8 mouse cellular contexts compared by ENCODE assay signal in the genomic region with DNA sequence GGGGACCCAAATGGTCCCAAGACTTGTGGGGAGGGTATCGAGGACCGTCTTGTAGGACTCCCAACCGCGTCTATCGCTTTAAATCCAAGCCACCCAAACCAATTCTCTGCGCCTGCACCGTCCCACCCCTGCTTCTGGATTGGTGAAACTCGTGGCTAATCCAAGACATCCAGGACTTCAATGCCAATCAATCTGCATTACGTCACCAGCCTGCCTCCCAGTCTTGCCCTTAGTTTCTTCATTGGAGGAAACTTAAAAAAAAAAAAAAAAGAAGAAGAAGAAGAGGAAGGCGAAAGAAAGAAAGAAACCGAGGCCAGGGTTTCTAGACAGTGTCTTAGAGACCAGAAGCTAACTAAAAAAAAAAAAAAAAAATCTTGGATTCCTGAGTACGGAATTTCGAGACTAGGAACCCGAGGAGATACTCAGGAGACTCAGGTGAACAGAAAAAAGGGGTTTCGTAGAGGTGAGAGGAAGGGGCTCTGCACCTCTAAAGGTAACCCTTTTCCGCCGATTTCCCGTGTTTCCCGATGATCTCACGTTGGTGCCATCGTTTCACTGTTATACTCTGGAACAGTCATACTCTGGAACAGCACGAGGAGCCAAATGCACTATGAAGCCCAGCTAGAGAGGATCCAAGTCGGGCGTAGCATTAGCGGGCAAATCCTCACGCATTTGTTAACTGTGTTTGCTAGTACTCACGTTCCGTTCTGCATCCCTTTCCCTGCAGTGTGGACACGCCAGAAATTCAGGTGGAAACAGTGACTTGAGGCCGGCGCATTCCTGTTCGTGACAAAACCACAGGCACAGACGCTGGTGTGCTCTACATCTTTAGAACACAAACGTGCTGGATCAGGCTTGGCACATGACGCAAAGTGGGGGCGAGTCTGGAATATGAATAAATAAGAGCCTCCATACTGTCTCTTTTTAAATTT. TPM values are rescaled to one million over a fixed set of nuclear protein-coding genes. Genes with fewer than 3 reads are reported as not detected.
A peak's percentile ranks its signal among the peaks of the same experiment; 100 is the strongest.
DNase-seq lines count a peak whose midpoint lies in the region; ATAC-seq lines count a peak whose summit lies in the region.

A gene (minus strand): TSS at position 75 of the 932 bp plus-strand sequence.

- peak within 1 kb of the TSS; percentile 93 for H3K27ac ChIP-seq in hindbrain, embryonic 14.5 days

- WGBS in hindbrain, embryonic 14.5 days = 3% methylated on average over 36 of the region's 36 CpGs

- H3K4me2 ChIP-seq in hindbrain, embryonic 14.5 days (replicated peaks) = peak within 1 kb of the TSS; percentile 73

- peak; percentile 93 for DNase-seq in ZHBTc4 (ENCODE audit: low read depth, low spot score)
- DNase-seq in cerebellum, postnatal 36 days = peak; percentile 88 to 90
- DNase-seq in frontal cortex, postnatal 36 days (ENCODE audit: low spot score in 2 of 2) = peak; percentile 93 to 96
- DNase-seq in hindbrain, embryonic 14.5 days (ENCODE audit: low spot score) = peak; percentile 93
- DNase-seq in layer of hippocampus, postnatal 25 days (ENCODE audit: extremely low spot score in 1 of 2, low spot score in 1 of 2) = peak; percentile 74 to 77
- peak; percentile 88 for DNase-seq in lung, postnatal 14 days
- peak; percentile 84 for DNase-seq in retina, adult 2 months (ENCODE audit: low read depth, low spot score)
- peak; percentile 48 for DNase-seq in thymus, postnatal 4 days

- peak within 1 kb of the TSS; percentile 57 for H3K4me3 ChIP-seq in hindbrain, embryonic 14.5 days (replicated peaks; ENCODE audit: low read length)

- no peaks in the 10 kb centered on the region for H3K9me3 ChIP-seq in hindbrain, embryonic 14.5 days (ENCODE audit: control insufficient read depth, low read length)

- no peaks in the 10 kb centered on the region for H3K27me3 ChIP-seq in hindbrain, embryonic 14.5 days (ENCODE audit: control insufficient read depth, insufficient read depth, low read length)

- ATAC-seq in hindbrain, embryonic 14.5 days (ENCODE audit: low FRiP score) = peak; percentile 94

- H3K4me1 ChIP-seq in hindbrain, embryonic 14.5 days (replicated peaks; ENCODE audit: control insufficient read depth, insufficient read depth, low read length) = peaks cover 20% of the 10 kb centered on the region

- peak within 1 kb of the TSS; percentile 71 for H3K9ac ChIP-seq in hindbrain, embryonic 14.5 days

- peaks cover 36% of the 10 kb centered on the region for H3K36me3 ChIP-seq in hindbrain, embryonic 14.5 days (replicated peaks; ENCODE audit: control insufficient read depth, insufficient read depth)

RNA-seq across cellular contexts. Expression of the gene that starts here (rescaled TPM):
- 54.4 and 83.3 TPM in 2 replicates for polyA plus RNA-seq in hindbrain, embryonic 14.5 days (2014; fragmentation: Nextera tagmentation; extraction: Ambion mirVana)
- 10 to 100 TPM; 60.2 to 61.8 TPM for total RNA-seq in layer of hippocampus, postnatal 25 days (2021)

Comparison
In these comparisons a context has a peak if more than half of its experiments do, and no peak if none do; other contexts are left out.
1. Peak in every context shown above with its lines: DNase-seq, ATAC-seq, H3K4me3 ChIP-seq and H3K27ac ChIP-seq.